Mouse (Mus musculus) megakaryocyte, embryonic 14.5 days (primary cell): ENCODE measurements around the gene Dnah1.

Experiments used
- FLI1 ChIP-seq: IDR thresholded peaks from 2 replicates; pipeline ENCODE4 v1.6.1; 2012; ENCODE audit warnings: low read length, inconsistent platforms, mixed read lengths
- GATA1 ChIP-seq: IDR thresholded peaks from 3 replicates; pipeline ENCODE4 v1.6.1; 2012; ENCODE audit warnings: mixed read lengths, low read length, inconsistent platforms, borderline replicate concordance

- no peak for TF ChIP-seq FLI1
- TF ChIP-seq GATA1 = no peak
Observed at GRCm38 (mm10) chr14:31269456-31270100, 54.1 kb downstream of the Dnah1 start.
